Mouse (Mus musculus): ENCODE results near the gene Cherp. TPM values are rescaled to one million over a fixed set of nuclear protein-coding genes. Genes with fewer than 3 reads are reported as not detected.

Cherp gene
- polyA plus RNA-seq, 1 experiment = 16.8 TPM

- H3K9me3 ChIP-seq (ENCODE audit: control insufficient read depth, low read length) = no peaks in the 10 kb centered on the region
- H3K36me3 ChIP-seq (ENCODE audit: control insufficient read depth) = no peaks in the 10 kb centered on the region
- TF ChIP-seq TAL1 (IDR thresholded peaks at IDR 0.05; ENCODE audit: low read length) (no peak), GATA1 (IDR thresholded peaks at IDR 0.05; ENCODE audit: low read length) (no peak)
- no peaks in the 10 kb centered on the region; the same call in 1 of the 2 replicates for H3K4me1 ChIP-seq (ENCODE audit: control insufficient read depth)
- no peaks in the 10 kb centered on the region for H3K27me3 ChIP-seq (ENCODE audit: control insufficient read depth)
- H3K4me3 ChIP-seq (replicated peaks) = no peak overlapping the region
Measured at GRCm38 (mm10) chr8:72429676-72430075, 45.4 kb downstream of the Cherp start.

GRCm38 (mm10) chr8:72422926-72423325 lies 52.1 kb downstream of the Cherp start:
- Histone ChIP-seq H3K4me1 (ENCODE audit: control insufficient read depth) (peaks cover 41% of the 10 kb centered on the region), H3K4me3 (replicated peaks) (no peak overlapping the region), H3K36me3 (ENCODE audit: control insufficient read depth) (peaks cover 26% of the 10 kb centered on the region), H3K27me3 (ENCODE audit: control insufficient read depth) (no peaks in the 10 kb centered on the region), H3K9me3 (ENCODE audit: control insufficient read depth, low read length) (no peaks in the 10 kb centered on the region)
- TF ChIP-seq GATA1 (IDR thresholded peaks at IDR 0.05; ENCODE audit: low read length) (no peak), TAL1 (IDR thresholded peaks at IDR 0.05; ENCODE audit: low read length) (no peak)

GRCm38 (mm10) chr8:72421362-72422335 lies 53.4 kb downstream of the Cherp start, which contains the start of gene Eps15l1:
Gene Eps15l1 (minus strand): TSS chr8:72421460.
- H3K4me1 ChIP-seq (ENCODE audit: control insufficient read depth) = peaks cover 54% of the 10 kb centered on the region
- no peaks in the 10 kb centered on the region for H3K27me3 ChIP-seq (ENCODE audit: control insufficient read depth)
- H3K4me3 ChIP-seq (replicated peaks) = peak within 1 kb of the TSS; percentile 86
- TF ChIP-seq GATA1 (IDR thresholded peaks at IDR 0.05; ENCODE audit: low read length) (no peak), TAL1 (IDR thresholded peaks at IDR 0.05; ENCODE audit: low read length) (no peak)
- H3K9me3 ChIP-seq (ENCODE audit: control insufficient read depth, low read length) = no peaks in the 10 kb centered on the region
- H3K36me3 ChIP-seq (ENCODE audit: control insufficient read depth) = peaks cover 39% of the 10 kb centered on the region

DNA sequence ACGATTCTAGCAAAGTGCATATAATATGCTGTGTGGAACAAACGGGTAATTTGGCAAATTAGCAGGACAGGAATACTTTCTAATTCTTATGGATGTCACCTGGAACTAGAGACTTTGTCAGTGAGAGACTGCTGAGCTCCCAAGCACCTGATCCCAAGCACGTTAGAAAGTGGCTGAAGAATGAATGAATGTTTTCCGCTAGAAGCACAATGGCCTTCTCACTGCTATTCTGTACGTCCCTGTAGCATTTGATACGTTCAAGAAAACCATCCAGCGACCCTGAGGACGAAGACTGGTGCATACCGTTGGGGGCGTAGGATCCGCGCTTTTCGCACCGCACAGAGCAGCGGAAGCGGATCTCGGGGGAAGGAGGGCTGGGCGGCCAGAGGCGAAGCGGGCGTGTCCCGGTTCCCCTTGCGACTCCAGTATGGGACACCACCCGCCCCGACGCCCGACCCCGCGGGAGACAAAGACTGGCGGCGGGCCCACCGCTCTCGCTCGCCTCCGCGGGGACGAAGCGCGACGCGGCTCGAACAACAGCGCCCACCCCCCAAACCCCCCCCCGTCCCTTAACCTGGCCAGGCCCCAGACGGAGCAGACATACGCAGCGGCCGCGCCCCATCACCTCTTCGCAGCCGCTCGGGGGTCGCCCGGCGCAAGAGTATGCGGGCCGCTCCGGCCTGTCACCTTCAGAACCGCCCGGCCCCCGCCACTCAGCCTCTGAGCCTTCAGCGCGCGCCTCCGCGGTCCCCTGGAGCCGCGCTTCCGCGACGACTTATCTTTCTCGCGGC lies 54.3 kb downstream of the Cherp start:
- no peaks in the 10 kb centered on the region for H3K9me3 ChIP-seq (ENCODE audit: control insufficient read depth, low read length)
- peak overlapping the region; percentile 86 for H3K4me3 ChIP-seq (replicated peaks)
- H3K4me1 ChIP-seq (ENCODE audit: control insufficient read depth) = peaks cover 63% of the 10 kb centered on the region
- H3K27me3 ChIP-seq (ENCODE audit: control insufficient read depth) = no peaks in the 10 kb centered on the region
- H3K36me3 ChIP-seq (ENCODE audit: control insufficient read depth) = peaks cover 47% of the 10 kb centered on the region
- TF ChIP-seq TAL1 (IDR thresholded peaks at IDR 0.05; ENCODE audit: low read length) (no peak), GATA1 (IDR thresholded peaks at IDR 0.05; ENCODE audit: low read length) (no peak)

DNA sequence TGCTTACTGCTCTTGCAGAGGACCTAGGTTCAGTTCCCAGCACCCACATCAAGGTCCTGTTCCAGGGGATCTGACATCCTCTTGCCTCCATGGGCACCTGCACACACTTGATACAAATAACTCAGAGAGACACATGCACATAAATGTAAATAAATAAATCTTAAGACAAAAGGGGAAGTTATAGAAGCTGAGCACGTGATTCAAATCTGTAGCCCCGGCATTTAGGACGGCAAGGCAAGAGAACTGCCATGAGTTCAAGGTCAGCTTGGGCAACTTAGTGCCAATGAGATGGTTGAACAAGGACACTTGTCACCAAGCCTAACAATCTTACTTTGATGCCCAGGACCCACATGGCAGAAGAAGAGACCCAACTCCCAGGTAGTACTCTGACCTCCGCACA lies 57.0 kb downstream of the Cherp start:
- H3K36me3 ChIP-seq (ENCODE audit: control insufficient read depth) = peaks cover 65% of the 10 kb centered on the region
- H3K27me3 ChIP-seq (ENCODE audit: control insufficient read depth) = no peaks in the 10 kb centered on the region
- no peaks in the 10 kb centered on the region for H3K9me3 ChIP-seq (ENCODE audit: control insufficient read depth, low read length)
- TF ChIP-seq TAL1 (IDR thresholded peaks at IDR 0.05; ENCODE audit: low read length) (no peak), GATA1 (IDR thresholded peaks at IDR 0.05; ENCODE audit: low read length) (no peak)
- peaks cover 90% of the 10 kb centered on the region for H3K4me1 ChIP-seq (ENCODE audit: control insufficient read depth)
- H3K4me3 ChIP-seq (replicated peaks) = no peak overlapping the region

DNA sequence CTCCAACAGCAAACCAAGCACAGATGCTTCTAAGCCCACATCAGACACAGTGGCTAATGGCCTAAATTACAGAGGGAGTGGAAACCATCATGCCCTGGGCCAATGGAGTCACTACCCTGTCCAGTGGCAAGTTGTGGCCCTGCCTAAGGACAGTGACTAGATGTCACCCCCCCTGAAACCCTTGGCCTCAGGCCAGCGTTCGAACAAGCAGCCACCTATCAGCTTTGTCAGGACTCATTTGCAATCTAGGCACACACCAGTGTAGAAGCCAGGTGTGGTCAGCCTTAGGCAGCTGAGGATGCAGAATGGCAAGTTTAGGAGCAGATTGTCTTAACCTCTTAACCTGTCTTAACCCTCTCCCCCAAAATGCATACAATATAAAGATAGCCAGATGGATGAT lies 59.8 kb downstream of the Cherp start:
- Histone ChIP-seq H3K27me3 (ENCODE audit: control insufficient read depth) (no peaks in the 10 kb centered on the region), H3K36me3 (ENCODE audit: control insufficient read depth) (peaks cover 88% of the 10 kb centered on the region), H3K9me3 (ENCODE audit: control insufficient read depth, low read length) (no peaks in the 10 kb centered on the region), H3K4me1 (ENCODE audit: control insufficient read depth) (peaks cover 98% of the 10 kb centered on the region), H3K4me3 (replicated peaks) (peak overlapping the region; percentile 12)
- no peak for TF ChIP-seq TAL1 (IDR thresholded peaks at IDR 0.05; ENCODE audit: low read length)
- no peak for TF ChIP-seq GATA1 (IDR thresholded peaks at IDR 0.05; ENCODE audit: low read length)

DNA sequence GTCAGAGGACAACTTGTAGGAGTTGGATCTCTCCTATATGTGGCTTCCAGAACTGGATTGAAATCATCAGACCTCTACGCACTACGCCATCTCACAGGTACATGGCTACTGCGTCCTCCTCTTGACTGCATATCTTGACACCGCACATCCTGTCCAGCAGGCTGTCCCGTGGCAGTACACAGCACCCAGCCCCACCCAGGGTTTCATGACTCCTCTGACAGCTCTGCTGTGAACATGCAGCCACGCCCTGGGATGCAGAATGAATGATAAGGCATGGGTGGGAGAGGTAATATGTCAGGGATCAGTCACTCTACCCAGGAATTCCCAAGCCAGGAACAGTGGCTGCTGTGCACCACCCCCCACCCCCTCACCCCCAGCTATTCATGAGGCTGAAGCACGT lies 61.2 kb downstream of the Cherp start:
- Histone ChIP-seq H3K4me3 (replicated peaks) (peak overlapping the region; percentile 55), H3K36me3 (ENCODE audit: control insufficient read depth) (peaks cover 85% of the 10 kb centered on the region), H3K9me3 (ENCODE audit: control insufficient read depth, low read length) (no peaks in the 10 kb centered on the region), H3K27me3 (ENCODE audit: control insufficient read depth) (no peaks in the 10 kb centered on the region), H3K4me1 (ENCODE audit: control insufficient read depth) (peaks cover 96% of the 10 kb centered on the region)
- peak; percentile 50; the same call in 1 of the 2 replicates for TF ChIP-seq GATA1 (IDR thresholded peaks at IDR 0.05; ENCODE audit: low read length)
- TF ChIP-seq TAL1 (IDR thresholded peaks at IDR 0.05; ENCODE audit: low read length) = peak; percentile 80

Other genes starting within 250 kb of the Cherp start
- gene Ap1m1, start 235.2 kb downstream of the Cherp start, polyA plus RNA-seq (2012) = 15.3 and 18.4 TPM in 2 replicates
- gene Gm10282, start 170.0 kb downstream of the Cherp start, polyA plus RNA-seq (2012) = 5.6 and 6.0 TPM in 2 replicates
- gene Klf2, start 156.2 kb downstream of the Cherp start, polyA plus RNA-seq (2012) = 1.4 TPM in 2 replicates
- gene Eps15l1, start 53.8 kb downstream of the Cherp start, polyA plus RNA-seq (2012) = 3.2 and 4.0 TPM in 2 replicates
- gene Calr3, start 31.4 kb downstream of the Cherp start, polyA plus RNA-seq (2012) = not detected in 2 replicates
- gene 1700030K09Rik, start 31.3 kb downstream of the Cherp start, polyA plus RNA-seq (2012) = 0.05 and 0.08 TPM in 2 replicates
- gene Slc35e1, start 17.4 kb upstream of the Cherp start, polyA plus RNA-seq (2012) = 0.29 and 0.33 TPM in 2 replicates
- gene Med26, start 73.0 kb upstream of the Cherp start, polyA plus RNA-seq (2012) = 3.0 and 3.1 TPM in 2 replicates
- gene Smim7, start 95.9 kb upstream of the Cherp start, polyA plus RNA-seq (2012) = 0.66 and 0.97 TPM in 2 replicates
- gene Tmem38a, start 96.8 kb upstream of the Cherp start, polyA plus RNA-seq (2012) = 0.06 and 0.14 TPM in 2 replicates
- gene Nwd1, start 171.5 kb upstream of the Cherp start, polyA plus RNA-seq (2012) = under 0.01 TPM in 1 of 2 replicates, not detected in the other
- gene Sin3b, start 248.1 kb upstream of the Cherp start, polyA plus RNA-seq (2012) = 3.1 and 4.5 TPM in 2 replicates

All from erythroblast, embryonic 14.5 days (primary cell).